Mouse (Mus musculus): ENCODE results near the gene Ubxn6.
A peak's percentile ranks its signal among the peaks of the same experiment; 100 is the strongest.
"Not testable (repeated sequence)": the region's sequence is repeated elsewhere in the genome, so short reads cannot be mapped to it uniquely, and the experiment has no call there.

The Ubxn6 gene

DNA sequence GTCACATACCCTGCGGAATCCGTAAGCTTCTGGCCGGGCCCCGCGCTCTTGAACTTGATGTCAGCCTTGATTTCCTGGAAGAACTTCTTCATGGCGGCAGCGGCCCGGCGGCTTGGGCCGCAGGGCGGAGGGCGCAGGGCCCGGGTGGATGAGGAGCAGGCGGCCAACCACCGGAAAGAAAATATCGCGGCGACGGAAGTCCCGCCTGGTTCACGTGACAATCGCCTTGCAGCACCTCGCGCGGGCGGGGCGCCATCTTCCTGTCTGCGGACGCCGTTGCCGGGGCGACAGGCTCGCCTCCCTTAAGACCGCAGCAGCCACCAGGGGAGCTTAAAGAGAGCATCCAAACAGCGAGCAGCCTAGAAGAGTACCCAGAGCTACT lies at the start of gene Ubxn6:
Gene Ubxn6 (minus strand): TSS at position 202 of the 382 bp plus-strand sequence.
- DNase-seq (ENCODE audit: low read depth): peak; percentile 99

DNA sequence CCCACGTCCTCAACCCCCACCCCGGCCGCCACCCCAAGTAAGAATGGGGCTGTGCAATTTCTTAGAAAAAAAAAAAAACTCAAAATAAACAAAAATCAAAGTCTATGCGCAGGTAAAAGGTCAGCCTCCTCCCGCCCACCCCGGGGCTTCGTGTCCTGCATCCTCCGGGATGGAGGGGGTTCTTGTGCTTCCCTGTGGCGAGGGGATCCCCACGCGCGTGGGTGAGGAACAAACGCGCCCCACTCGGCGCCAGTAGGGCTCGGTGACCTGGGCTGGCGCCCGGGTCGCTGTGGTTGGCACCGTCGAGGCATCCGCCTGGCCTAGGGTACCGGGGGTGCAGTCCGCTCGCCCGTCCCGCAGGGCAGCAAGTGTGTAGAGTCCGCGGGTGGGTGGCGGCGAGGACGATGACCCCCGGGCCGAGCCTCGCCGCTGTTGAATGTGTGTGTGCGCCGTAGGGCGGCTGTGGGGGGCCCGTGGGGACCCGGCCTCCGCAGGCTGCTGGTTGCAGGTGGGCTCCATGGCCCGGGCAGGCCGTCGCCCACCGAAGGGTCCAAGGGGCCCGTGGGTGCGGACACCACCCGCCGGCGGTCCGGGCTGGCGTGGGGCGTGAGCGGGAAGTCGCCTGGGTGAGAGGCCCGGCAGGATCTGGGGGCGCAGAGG lies 49.0 kb upstream of the Ubxn6 start:
- DNase-seq (ENCODE audit: low read depth): no peak

DNA sequence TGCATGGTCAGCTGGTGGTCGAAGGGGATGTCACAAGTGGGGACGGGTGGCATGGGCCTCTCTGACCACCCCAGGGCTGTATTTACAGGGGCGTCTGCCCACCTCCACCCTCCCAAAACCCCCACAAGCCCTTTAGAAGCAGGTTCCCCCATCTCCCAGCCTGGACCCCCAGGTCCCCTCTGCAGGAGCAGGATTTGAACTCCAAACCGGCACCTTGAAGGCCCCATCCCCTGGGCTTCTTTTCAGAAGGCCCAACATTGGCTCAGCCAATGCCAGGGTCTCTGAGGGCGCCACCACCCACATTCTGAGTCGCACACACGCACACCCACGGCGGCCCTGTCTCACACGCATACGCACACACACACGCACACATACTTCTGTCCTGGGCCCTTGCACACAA lies 48.3 kb upstream of the Ubxn6 start:
- no peak for DNase-seq (ENCODE audit: low read depth)

DNA sequence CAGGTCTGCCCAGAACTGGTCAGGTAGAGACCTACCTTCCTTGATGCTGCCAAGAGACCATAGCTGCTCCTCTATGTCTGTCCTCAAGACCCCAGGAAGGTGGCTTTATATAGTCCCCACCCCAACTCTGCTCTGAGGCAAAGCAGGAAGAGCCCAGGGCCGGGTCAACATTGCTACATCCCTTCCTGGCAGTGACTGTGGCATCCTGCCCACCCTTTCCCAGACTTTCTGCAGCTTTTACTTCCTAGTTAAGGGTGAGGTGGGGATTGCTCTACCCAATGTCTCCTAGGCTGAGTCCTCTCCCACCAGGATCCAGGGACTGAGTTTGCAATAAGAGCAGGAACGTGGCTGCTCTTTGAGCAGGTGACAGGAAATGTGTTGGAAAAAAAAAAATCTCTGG lies 47.0 kb upstream of the Ubxn6 start, which contains the start of gene Lrg1:
Gene Lrg1 (minus strand): TSS at position 176 of the 400 bp plus-strand sequence.
- no peak for DNase-seq (ENCODE audit: low read depth)

DNA sequence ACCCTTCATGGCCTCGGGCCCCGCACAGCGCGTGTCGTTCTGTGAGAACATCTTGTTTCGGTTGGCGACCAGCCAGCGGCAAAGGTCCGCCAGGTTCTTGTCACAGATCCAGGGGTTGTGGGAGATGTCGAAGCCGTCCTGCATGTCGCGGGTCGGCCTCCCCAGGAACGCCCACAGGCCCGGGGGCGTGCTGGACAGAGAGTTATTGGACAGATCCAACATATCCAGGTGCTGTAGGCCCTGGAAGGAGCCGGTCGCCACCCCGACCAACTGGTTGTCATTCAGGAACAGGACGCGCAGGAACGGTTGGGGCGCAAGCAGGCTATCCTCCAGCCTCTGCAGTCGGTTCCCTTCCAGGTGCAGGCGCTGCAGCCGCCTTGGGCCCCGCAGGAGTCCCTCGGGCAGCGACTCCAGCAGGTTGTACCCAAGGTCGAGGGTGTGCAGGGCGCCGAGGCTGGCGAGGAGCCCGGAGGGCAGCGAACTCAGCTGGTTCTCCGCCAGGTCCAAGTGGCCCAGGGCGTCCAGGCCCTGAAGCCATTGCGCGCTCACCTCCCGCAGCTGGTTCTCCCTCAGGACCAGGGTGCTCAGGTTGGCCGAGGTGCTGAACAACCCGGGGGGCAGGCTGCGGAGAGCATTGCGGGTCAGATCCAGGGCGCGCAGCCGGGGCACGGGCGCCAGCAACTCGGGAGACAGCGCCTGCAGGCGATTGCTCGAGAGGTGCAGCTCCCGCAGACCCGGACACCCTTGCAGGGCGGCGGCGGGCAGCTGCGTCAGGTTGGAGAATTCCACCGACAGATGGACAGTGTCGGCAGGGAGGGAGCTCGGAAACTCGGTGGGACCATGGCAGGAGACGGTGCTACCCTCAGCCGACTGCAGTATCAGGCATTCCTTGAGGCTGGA lies 45.4 kb upstream of the Ubxn6 start:
- no peak for DNase-seq (ENCODE audit: low read depth)

DNA sequence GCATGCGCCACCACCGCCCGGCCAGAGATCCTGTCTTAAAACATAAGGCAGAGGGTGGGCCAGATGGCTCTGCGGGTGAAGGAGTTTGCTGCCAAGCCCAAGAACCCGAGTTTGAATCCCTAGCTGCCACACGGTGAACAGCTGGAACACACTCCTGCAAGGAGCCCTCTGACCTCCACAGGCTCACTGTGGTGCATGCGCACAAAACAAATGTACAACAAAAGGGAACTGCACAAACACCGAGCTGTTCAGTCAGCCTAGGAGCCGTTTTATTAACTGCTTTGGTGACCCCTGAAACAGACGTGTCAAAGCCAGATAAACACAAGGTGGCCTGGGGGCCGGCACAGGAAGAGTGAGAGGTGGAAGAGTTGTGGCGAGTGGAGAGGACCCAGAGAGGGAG lies 44.6 kb upstream of the Ubxn6 start:
- no peak for DNase-seq (ENCODE audit: low read depth)

DNA sequence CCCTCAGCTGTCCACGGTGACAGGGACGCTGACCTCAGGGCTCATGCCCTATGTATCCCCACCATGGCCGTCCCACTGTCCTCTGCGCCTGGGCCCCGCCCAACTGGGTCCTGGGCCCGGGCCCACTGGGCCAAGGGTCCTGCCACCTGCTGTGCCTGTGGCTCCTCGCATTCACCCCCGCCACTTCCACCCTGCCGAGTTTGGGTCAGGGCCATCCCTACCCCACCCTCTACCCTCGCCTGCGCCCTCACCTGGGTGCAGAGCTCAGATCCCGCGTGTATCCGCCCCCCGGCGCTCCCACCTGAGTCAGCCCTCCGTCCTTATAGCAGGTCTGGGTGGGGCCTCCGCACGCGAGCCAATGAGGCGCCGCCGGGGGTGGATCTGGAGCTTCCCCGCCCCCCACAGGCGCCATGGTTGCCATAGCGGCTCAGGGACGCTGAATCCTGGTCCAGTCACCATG lies 42.5 kb upstream of the Ubxn6 start, which contains the start of gene Plin5:
Gene Plin5 (minus strand): TSS at position 346 of the 460 bp plus-strand sequence.
- no peak for DNase-seq (ENCODE audit: low read depth)

DNA sequence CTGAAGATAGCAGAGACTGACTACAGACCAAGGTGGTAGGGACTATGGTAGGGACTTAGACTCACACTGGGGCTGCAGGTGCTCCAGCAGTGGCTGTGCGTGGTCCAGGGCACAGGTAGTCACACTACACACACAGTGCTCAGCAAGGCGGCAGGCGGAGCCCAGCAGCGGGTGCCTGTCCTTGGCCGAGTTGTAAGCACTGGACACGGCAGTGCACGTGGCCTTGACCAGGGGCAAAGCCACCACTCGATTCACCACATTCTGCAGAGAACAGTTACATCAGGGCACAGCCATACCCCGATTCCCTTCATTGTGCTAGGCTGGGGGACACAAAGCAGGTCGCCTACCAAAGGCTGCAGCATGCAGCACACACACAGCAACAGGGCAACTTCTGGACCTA lies 41.4 kb upstream of the Ubxn6 start:
- no peak for DNase-seq (ENCODE audit: low read depth)

DNA sequence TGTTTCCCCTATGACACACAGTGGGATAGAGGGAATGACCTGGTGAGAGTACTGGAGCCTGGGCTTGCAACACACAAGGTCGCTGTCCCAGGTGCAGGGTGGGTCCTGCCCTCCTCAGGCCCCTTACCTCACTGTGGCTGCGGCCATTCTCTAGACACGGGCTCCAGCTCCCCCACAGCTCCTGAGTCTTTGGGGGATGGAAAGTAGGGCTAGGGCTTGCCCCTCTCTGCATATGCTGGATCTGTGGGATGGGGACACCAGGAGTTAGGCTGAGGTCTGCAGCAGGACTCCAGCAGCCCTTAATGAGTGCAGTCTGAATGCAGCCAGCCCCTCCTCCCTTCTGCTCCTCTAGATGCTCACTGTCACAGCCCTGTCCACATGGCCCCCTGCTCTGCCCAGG lies 37.9 kb upstream of the Ubxn6 start:
- no peak for DNase-seq (ENCODE audit: low read depth)

DNA sequence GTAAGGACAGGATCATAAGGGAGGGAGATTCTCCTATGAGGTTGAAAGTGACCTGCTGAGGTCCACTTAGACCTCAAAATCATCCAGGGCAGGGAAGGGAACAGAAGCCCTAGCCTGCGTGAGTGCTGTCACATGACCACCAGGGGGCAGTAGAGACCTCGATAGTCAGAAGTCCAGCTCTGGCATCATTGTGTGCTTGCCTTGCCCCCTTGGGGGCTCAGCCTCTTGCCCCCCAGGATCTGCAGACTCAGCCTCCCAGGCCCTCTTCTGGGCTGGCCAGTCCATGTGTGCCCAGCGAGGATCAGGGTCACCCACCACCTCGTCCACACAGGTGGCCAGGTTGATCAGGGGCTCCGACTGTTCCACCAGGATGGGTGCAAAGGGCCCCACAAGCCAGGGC lies 37.0 kb upstream of the Ubxn6 start:
- DNase-seq (ENCODE audit: low read depth): peak; percentile 81

DNA sequence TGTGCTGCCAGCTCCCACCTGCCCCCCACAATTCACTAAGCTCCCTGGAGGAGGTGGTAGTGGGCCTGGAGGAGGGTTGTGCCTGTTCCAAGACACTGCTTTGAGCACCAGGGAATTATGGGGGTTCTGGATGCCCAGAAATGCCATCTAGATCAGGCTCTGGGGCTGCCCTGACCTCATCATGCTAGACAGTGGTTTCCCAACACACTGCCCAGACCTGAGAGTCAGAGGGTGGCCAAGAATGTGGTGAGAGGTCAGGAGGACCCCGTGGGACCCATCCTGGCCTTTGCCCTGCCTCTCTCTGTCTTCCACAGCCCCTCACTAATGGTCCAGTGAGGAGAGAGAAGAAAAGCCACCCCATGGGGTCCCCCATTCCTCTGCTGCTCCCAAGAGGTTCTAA lies 36.2 kb upstream of the Ubxn6 start:
- no peak for DNase-seq (ENCODE audit: low read depth)

DNA sequence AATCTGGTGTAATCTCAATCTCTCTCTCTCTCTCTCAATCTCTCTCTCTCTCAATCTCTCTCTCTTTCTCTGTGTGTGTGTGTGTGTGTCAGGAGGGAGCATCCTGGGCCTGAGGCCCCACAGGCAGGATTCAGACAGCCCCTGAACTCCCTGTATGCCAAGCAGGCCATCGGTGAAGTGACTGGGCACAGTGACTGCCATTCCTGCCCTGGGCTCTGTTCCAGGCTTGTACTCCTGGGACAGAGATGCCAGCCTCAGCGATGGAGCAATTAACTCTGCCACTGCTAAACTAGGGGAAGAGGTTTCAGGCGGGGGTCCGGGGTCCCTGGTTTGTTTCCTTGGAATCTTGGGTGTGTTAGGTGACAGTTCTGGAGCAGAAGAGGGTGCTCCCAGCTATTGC lies 35.7 kb upstream of the Ubxn6 start:
- DNase-seq (ENCODE audit: low read depth): no peak

DNA sequence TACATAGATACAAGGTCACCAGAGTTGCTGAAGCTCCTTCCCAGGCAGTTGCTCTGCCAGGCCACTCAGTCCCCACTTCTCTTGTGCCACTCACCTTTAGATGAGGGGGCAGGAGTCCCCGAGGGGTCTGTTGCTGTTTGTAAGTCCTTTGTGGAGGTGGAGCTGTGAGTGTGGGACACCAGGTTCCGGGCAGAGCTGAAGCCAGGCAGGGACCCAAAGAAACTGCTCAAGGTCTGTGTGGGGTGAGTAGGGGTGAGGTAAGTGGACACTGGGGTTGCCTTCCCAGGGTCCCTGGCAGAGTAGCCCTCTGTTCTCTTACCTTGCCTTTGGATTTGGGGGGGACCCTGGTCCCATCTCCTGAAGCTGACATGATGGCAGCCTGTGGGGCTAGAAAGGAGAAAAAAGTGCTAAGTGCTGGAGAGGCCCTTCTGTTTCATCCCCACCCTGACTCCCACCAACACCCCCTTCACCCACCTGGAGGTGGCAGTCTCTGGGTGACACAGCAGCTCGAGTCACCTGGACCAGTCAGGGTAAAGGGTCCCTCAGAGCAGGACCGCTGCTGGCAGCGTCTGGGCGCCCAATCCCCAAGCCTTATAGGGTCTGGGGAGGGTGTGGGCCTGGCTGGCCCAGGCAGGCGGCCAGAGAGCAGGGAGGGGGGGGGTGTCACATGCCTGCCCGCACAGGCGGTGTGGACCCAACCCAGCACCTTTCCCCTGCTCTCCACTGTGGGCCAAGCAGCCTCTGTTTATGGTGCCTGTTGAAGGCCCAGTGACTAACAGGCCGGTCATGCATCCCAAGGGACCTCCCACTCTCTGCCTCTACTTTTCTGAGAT lies 34.6 kb upstream of the Ubxn6 start, which contains the start of gene Plin4:
Gene Plin4 (minus strand): TSS at position 585 of the 833 bp plus-strand sequence.
- DNase-seq (ENCODE audit: low read depth): peak; percentile 86

DNA sequence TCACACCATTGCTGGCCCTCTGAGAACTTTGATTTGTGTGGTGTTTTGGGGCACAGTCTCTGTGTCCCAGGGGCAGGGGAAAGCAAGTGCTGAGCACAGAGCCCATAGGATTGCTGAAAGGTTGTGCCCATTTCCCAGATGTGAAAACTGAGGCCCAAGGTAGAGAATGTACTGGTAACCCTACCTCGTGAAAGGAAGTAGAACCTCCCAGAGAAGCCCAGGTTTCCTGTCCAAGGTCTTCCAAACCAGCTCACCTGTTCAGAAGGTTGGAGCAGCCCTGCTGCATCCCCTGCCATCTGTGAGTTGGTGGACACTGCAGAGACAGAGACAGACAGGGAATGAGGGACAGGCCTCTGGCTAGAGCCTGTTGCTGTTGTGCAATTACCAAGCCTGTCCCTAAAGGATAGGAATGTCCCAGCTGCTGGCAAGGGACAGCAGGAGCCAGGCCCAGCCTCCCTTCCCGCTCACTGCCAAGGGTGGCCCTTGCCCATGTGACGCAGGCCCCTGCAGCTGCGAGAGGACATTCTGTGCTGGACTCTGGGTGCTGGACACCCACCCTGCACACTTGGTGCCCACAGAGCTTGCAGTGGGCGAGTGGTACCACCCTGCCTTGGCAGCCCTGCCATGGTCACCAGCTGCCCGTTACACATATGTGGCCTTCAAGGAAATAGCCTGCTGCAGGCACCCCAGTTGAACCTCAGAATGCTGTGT lies 33.7 kb upstream of the Ubxn6 start:
- no peak for DNase-seq (ENCODE audit: low read depth)

DNA sequence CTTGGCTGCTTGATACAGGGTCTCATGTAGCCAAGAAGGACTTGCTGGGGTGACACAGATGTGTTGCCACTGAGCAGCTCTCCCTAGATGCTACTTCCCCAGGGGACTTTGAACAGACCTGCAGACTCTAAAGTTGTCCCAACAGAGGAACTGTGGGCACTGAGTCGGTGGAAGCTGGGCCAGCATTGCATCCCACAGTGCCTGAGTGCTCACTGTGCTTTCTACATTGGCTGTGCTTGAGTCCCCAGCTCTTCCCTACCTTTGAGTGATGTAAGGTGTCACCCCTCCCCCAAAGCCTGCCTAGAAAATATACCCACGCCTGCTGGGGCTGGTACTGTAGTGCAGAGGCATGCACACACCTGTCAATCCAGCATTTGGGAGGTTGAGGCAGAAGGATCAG lies 32.9 kb upstream of the Ubxn6 start:
- DNase-seq (ENCODE audit: low read depth): no peak

DNA sequence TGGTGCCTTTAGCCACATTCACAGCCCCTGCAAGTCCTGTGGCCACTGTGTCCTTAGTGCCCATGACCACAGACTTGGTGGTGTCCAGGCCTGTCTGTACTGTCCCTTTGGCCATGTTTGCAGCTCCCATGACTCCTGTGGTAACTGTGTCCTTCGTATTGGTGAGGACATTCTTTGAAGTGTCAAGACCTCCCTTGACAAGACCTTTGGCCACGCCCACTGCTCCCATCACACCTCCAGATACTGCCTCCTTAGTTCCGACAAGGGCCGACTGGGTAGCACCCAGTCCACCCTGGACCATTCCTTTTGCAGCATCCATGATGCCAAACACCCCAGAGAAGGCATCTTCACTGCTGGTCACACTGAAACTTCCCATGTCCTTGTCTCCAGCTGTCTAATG lies 32.2 kb upstream of the Ubxn6 start:
- no peak for DNase-seq (ENCODE audit: low read depth)

DNA sequence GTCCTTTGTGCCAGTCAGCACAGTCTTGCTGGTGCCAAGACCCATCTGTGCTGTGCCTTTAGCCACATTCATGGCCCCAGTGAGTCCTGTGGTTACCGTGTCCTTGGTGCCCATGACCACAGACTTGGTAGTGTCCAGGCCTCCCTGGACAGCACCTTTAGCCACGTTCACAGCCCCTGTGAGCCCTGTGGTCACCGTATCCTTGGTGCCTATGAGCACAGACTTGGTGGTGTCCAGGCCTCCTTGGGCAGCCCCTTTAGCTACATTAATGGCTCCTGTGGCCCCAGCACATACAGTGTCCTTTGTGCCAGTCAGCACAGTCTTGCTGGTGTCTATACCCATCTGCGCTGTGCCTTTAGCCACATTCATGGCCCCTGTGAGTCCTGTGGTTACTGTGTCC lies 31.6 kb upstream of the Ubxn6 start:
- not testable (repeated sequence) for DNase-seq (ENCODE audit: low read depth)

DNA sequence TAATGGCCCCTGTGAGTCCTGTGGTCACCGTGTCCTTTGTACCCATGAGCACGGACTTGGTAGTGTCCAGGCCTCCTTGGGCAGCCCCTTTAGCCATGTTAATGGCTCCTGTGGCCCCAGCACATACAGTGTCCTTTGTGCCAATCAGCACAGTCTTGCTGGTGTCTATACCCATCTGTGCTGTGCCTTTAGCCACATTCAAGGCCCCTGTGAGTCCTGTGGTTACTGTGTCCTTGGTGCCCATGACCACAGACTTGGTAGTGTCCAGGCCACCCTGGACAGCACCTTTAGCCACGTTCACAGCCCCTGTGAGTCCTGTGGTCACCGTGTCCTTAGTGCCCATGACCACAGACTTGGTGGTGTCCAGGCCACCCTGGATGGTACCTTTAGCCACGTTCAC lies 30.0 kb upstream of the Ubxn6 start:
- DNase-seq (ENCODE audit: low read depth): not testable (repeated sequence)

DNA sequence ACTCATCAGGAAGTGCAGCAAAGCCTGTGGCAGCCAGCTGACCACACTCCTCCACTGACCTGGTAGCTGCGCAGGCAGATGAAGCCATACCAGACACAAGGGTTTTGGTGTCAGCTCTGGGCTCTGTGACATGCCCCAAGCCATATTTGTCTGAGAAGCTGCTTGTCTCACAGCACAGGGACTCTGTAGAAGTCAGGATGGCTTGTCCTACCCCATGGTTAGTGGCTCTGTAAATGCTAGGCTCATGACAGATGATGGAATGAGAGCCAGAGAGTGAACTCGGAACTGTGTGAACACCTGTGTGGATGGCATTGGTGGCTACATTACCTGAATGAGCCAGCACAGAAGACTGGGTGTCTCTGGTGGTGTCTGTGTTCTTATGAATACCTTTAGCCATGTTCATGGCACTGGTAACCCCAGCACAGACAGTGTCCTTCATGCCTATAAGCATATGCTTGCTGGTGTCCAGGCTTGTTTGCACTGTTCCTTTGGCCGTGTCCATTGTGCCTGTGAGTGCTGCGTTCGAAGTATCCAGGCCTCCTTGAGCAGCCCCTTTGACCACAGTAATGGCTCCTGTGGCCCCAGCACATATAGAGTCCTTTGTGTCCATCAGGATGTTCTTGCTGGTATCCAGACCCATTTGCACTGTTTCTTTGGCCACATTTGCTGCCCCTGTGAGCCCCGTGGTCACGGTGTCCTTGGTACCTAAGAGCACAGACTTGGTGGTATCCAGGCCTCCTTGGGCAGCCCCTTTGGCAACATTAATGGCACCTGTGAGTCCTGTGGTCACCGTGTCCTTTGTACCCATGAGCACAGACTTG lies 28.8 kb upstream of the Ubxn6 start:
- no peak for DNase-seq (ENCODE audit: low read depth)

DNA sequence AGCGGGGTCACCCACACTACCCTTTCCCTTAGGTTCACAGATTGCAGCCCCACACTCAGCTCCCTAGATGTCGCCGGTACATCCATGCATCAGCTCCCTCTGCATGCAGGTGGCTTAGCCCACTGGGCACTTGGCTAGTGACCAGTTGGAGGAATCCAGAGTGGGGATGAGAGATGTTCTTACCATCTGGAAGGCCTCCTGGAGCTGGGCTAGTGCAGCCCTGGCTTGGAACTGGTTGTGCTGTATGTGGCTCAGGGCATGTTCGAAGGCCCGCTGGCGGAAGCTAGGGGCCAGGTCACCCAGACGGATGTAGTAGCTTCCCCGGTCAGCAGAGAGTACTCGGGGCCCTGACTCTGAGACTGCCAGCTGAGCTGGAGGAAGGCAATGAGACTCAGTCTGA lies 28.1 kb upstream of the Ubxn6 start:
- DNase-seq (ENCODE audit: low read depth): no peak

DNA sequence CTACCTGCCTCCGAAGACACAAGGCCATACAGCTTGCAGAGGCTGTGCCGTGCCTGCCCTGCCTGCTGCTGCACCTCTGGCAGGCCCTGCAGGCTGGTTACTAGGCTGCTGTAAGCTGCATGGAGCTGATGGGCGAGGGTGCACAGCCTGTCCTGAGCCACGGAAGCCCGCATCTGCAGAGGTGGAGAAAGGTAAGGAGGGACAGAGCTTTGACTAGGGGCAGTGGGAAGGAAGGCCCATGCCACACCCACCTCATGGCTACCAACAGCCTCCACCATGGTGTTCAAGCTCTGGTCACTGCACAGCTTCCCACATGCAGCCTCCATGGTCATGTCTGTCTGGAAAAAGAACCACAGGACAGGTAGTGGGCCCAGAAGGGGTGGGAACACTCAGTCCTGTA lies 27.3 kb upstream of the Ubxn6 start:
- no peak for DNase-seq (ENCODE audit: low read depth)

Data from NIH3T3 (cell line).